Mouse (Mus musculus) midbrain, embryonic 11.5 days (tissue): ENCODE results near the gene Zfp174. TPM values are rescaled to one million over a fixed set of nuclear protein-coding genes. Genes with fewer than 3 reads are reported as not detected.

ENCODE experiments used
- ATAC-seq: fragments of 200-750 bp; cut with Nextera tagmentation; 2 replicates; pipeline ENCODE4 v1.8.0; 2017; ENCODE audit warnings: moderate TSS enrichment, moderate library complexity; ENCODE audit not compliant: low FRiP score
- DNase-seq: peaks from one replicate; pipeline ENCODE4 v3.0.0; 2015; ENCODE audit warnings: low spot score; ENCODE audit errors: missing footprints
- H3K27ac ChIP-seq: fragments of 300-500 bp; sonication (generic); 2 replicates; pipeline ENCODE4 v1.5.1; 2014; ENCODE audit warnings: low read depth, low read length
- H3K27me3 ChIP-seq: fragments of 300-500 bp; sonication (generic); 2 replicates; pipeline ENCODE4 v1.6.1; 2014; ENCODE audit warnings: mild to moderate bottlenecking, low read length, moderate library complexity, mixed read lengths; ENCODE audit not compliant: control insufficient read depth, insufficient read depth
- H3K36me3 ChIP-seq: fragments of 300-500 bp; sonication (generic); 2 replicates; pipeline ENCODE4 v1.6.1; 2014; ENCODE audit warnings: mild to moderate bottlenecking, low read length, moderate library complexity, mixed read lengths; ENCODE audit not compliant: control insufficient read depth, insufficient read depth
- H3K4me1 ChIP-seq: fragments of 300-500 bp; sonication (generic); 2 replicates; pipeline ENCODE4 v1.6.1; 2014; ENCODE audit warnings: low read length; ENCODE audit not compliant: control insufficient read depth, insufficient read depth
- H3K4me2 ChIP-seq: fragments of 300-500 bp; sonication (generic); 2 replicates; pipeline ENCODE4 v1.6.1; 2014; ENCODE audit warnings: mild to moderate bottlenecking, moderate library complexity
- H3K4me3 ChIP-seq: fragments of 300-500 bp; sonication (generic); 2 replicates; pipeline ENCODE4 v1.5.1; 2014; ENCODE audit warnings: low read depth, low read length
- H3K9ac ChIP-seq: fragments of 300-500 bp; sonication (generic); 2 replicates; pipeline ENCODE4 v1.6.1; 2014; ENCODE audit warnings: low read length
- H3K9me3 ChIP-seq: fragments of 300-500 bp; sonication (generic); 2 replicates; pipeline ENCODE4 v1.6.1; 2016; ENCODE audit warnings: low read length; ENCODE audit not compliant: control insufficient read depth
- WGBS: fragments of 180-500 bp; shearing (Covaris S2); extraction: QIAGEN DNeasy Blood & Tissue Kit; methylation state at CpG from one replicate; pipeline ENCODE4 v1.1.7; 2014; 5-methylcytosine and 5-hydroxymethylcytosine counted together
- polyA plus RNA-seq: library from polyadenylated mRNA; unstranded; fragments of >200 nt; fragmentation: Nextera tagmentation; extraction: Ambion mirVana; gene quantifications from 2 replicates; pipeline ENCODE4 v1.2.1, GENCODE M21; 2014

Zfp174 gene
- polyA plus RNA-seq, 1 experiment from 2014 or later = 1.3 TPM

DNA sequence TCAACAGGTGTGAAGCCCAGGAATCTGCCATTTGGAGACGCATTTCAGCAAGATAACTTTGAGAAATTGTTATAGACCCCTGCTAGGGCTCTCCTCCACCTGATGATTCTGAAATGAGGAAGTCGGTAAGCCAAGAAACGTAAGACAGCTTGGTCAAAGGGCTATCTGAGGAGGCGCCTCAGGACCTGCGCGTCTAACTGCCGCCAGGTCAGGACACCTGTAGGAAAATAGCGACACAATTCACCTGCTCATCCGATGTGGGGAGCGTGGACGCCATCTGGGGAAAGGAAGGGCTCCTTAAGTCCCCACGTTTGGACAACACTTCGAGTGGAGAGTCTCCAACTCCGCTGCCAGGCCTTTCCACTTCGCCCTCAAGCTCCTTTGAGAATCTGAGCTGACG lies 24.7 kb downstream of the Zfp174 start:
- H3K27me3 ChIP-seq = no peaks in the 10 kb centered on the region
- H3K36me3 ChIP-seq = no peaks in the 10 kb centered on the region; the same call in 1 of the 2 replicates
- H3K9me3 ChIP-seq = no peaks in the 10 kb centered on the region
- ATAC-seq (peak; percentile 37), DNase-seq (no peak)
- H3K4me1 ChIP-seq = peaks cover 9% of the 10 kb centered on the region
- no peak overlapping the region for H3K27ac ChIP-seq
- H3K4me3 ChIP-seq = peak overlapping the region; percentile 59
- H3K4me2 ChIP-seq = peak overlapping the region; percentile 72
- H3K9ac ChIP-seq = peak overlapping the region; percentile 69
- WGBS = 1% methylated on average over 16 of the region's 16 CpGs

DNA sequence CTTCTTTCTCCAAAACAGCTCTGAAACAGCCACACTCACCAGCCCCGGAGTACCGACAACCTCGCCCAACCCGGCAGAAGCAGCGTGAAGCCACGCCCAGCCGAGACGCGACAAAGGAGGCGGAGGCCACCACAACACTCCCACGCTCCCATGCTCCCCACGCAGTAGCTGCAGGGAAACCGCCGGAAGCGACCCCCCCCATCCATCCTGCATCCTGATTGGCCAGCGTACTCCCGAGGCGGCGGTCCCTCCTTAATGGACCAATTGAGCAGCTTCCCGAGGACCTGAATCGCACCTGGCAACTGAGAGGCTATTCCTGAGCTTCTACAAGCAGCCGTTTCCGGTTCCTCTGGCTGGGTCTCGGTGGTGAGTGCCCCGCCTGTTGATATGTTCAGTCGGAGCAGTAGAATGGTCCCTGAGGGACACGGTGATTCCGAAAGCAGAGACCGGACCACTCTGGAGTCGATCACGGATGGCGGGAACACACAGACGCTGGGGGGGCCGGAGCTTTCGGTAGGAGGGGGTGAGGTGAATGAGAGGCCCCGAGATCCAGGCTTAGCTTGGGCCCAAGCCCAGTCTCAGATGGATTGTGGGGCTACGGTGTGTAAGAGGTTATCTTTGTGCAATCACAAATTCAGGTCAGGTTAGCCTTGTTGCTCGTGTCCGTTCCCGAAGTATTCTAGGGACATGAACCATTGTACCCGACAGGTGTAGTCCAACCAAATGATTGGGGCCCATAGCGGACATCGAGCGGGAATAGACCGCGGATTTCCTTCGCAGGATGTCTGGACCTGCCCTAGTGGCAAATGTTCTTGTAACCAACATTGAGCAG lies 25.4 kb downstream of the Zfp174 start, which contains the start of gene Naa60:
Gene Naa60, plus strand, starts transcription at position 160 of the 832 bp plus-strand sequence.
- WGBS = 5% methylated on average over 47 of the region's 47 CpGs
- ATAC-seq (peak; percentile 99), DNase-seq (peak; percentile 97)
- no peaks in the 10 kb centered on the region for H3K27me3 ChIP-seq
- H3K4me2 ChIP-seq = peak within 1 kb of the TSS; percentile 72
- H3K36me3 ChIP-seq = no peaks in the 10 kb centered on the region; the same call in 1 of the 2 replicates
- peak within 1 kb of the TSS; percentile 69 for H3K9ac ChIP-seq
- H3K9me3 ChIP-seq = no peaks in the 10 kb centered on the region
- no peak within 1 kb of the TSS for H3K27ac ChIP-seq
- peak within 1 kb of the TSS; percentile 59 for H3K4me3 ChIP-seq
- H3K4me1 ChIP-seq = peaks cover 9% of the 10 kb centered on the region

DNA sequence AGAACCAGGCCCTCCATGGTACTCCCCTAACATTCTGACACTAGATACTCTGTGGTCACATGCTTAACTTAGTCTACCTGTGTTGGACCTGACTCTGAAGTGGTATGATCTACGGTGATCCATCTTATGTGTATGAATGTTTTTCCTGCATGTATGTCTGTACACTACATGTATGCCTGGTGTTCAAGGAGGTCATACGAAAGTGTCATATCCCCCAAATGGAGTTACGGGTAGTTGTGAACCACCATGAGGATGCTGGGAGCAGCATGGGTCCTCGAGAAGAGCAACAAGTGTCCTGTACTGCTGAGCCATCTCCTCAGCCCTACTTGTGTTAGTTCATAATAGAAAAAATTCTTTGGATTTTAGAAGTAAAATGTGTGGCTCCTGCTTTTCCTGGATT lies 29.3 kb downstream of the Zfp174 start:
- peak; percentile 61 for DNase-seq
- no peak for ATAC-seq
- WGBS = 93% methylated on average over 4 of the region's 4 CpGs

DNA sequence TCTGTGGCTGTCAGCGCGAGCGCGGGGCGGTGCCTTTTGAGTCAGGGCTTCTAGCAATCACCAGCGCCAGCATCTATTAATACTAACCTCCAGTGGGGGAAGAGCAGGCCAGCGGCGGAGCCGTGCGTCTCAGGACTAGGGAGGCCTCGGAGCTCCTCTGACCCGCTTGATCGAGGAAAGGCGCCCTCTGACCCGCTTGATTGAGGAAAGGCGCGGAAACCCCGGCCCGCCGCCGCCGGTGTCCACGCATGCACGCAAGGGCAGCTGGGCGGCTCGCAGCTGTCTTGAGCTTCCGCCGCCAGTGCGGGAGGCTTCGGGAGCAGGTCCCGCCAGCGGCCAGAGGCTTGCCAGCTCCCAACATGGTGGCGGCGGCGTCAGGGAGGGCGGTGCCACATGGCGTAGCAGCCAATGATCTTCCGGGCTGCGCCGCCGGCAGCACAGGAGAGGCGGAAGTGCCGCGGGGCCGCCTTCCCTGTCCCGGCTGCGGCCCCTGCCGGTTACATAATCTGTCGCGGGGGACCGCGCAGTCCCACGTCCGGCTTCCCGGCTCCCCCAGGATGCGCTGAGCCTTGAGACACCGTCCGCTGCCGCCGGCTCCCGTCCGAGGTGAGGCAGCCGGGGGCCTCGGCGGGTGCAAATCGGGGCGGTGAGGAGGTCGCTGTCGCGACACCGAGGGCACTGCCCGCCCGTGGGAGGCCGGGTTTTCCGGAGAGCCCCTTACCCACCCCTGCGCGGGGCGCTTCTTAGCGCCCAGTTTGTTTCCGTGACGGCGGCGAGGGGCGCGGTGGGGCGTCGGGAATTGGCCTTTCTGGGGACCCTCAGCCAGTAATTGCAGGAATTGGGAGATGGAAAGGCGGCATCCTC lies 37.4 kb downstream of the Zfp174 start, which contains the start of the genes Zfp597 and Gm20695:
Gene Zfp597, minus strand, starts transcription at position 361 of the 864 bp plus-strand sequence.
Gene Gm20695, plus strand, starts transcription at position 448 of the 864 bp plus-strand sequence.
- DNase-seq (peak; percentile 99), ATAC-seq (peak; percentile 99)
- H3K4me1 ChIP-seq = peaks cover 9% of the 10 kb centered on the region
- H3K27ac ChIP-seq = peak within 1 kb of the TSS; percentile 89
- no peaks in the 10 kb centered on the region for H3K9me3 ChIP-seq
- H3K36me3 ChIP-seq = no peaks in the 10 kb centered on the region
- H3K27me3 ChIP-seq = no peaks in the 10 kb centered on the region
- H3K9ac ChIP-seq = peak within 1 kb of the TSS; percentile 94
- under 1% methylated on average over 85 of the region's 88 CpGs for WGBS
- peak within 1 kb of the TSS; percentile 82 for H3K4me3 ChIP-seq
- H3K4me2 ChIP-seq = peak within 1 kb of the TSS; percentile 72

More for the DNA sequence above, 29.3 kb downstream of the Zfp174 start:
- Histone ChIP-seq H3K27me3 (no peaks in the 10 kb centered on the region), H3K4me2 (no peak overlapping the region), H3K4me1 (peaks cover 9% of the 10 kb centered on the region), H3K27ac (no peak overlapping the region), H3K4me3 (no peak overlapping the region), H3K36me3 (no peaks in the 10 kb centered on the region), H3K9me3 (no peaks in the 10 kb centered on the region), H3K9ac (no peak overlapping the region)

DNA sequence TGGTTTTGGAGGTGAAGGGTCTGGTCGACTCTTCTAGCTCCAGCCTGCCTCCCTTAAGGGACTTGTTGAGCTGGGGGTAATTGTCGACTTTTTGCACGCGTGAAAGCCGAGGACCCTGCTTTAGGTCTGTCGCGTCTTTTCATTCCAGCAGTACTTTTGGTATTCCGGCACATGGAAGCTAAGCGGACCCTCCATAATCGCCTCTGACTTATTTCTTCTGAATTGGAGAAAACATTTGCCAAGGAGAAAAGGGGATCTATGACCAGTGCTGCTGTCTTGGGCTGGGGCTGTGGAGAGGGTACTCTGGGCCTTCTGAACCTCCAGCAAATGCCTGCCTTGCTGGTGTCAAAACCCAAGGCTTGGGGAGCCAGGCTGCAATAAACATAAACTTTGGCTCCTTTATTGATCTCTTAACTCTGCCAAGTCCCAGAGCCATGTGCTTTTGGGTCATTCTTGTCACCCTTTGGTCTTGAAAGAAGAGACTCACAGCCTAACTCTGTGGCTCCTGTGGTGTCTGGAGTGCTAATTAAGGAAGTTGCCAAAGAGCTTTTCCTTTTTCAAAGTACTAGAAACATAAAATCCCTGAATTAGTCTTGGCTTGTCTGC lies 38.1 kb downstream of the Zfp174 start:
- ATAC-seq = peak; percentile 8
- Histone ChIP-seq H3K27ac (peak overlapping the region; percentile 73; the same call in 1 of the 2 replicates), H3K9me3 (no peaks in the 10 kb centered on the region), H3K4me1 (peaks cover 9% of the 10 kb centered on the region), H3K9ac (peak overlapping the region; percentile 94), H3K36me3 (no peaks in the 10 kb centered on the region), H3K4me2 (peak overlapping the region; percentile 72), H3K27me3 (no peaks in the 10 kb centered on the region), H3K4me3 (peak overlapping the region; percentile 82)
- DNase-seq = no peak
- 3% methylated on average over 10 of the region's 10 CpGs for WGBS

DNA sequence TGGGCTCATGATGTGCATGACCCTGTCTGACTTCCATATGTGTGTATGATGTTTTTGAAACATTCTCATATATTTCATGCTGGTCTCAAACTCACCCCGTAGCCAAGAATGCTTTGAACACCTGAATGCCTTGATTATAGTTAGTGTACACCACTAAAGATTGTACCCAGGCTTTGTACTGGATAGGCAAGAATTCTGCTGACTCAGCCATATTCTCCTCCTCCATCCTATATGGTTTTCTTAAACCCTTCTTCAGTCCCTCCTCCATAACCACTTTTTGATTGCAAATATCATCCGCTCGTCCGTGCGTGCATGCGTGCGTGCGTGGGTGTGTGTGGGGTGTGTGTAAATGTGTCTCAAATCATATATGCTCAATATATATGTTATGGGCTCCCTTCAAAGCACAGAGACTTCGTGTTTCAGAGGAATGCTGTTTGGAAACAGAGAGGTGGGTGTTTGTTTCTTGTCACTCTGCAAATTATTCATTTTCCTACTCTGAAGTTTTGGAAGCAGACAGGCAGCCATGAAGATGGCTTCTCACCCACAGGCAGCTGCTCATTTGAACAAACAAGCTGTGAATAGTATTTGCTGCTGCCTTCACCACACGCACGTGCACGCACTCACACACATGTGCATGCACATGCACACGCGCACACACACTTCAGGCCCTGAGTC lies 44.7 kb downstream of the Zfp174 start:
- Histone ChIP-seq H3K27me3 (no peaks in the 10 kb centered on the region), H3K9ac (no peak overlapping the region), H3K36me3 (no peaks in the 10 kb centered on the region; the same call in 1 of the 2 replicates), H3K9me3 (no peaks in the 10 kb centered on the region), H3K4me3 (no peak overlapping the region), H3K27ac (no peak overlapping the region), H3K4me2 (no peak overlapping the region), H3K4me1 (no peaks in the 10 kb centered on the region)
- ATAC-seq (no peak), DNase-seq (peak; percentile 37)
- 95% methylated on average over 14 of the region's 14 CpGs for WGBS

DNA sequence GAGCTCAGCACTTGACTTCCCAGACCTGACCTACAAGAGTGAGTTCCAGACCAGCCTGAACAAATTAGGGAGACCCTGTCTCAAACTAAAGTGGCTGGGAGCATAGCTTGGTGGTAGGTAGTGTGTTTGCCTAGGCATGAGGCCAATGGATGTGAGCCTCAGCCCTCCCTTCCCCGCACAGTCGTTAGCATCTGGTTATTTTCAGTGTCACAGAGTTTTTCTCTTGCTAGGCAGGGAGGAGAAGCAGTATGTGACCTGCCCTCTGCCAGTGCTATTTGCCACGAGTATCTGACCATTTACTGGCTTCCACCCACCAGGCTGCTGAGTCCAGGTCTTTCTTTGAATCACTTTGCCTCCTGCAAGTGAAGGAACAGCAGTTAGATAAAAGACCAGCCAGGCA lies 46.7 kb downstream of the Zfp174 start:
- Histone ChIP-seq H3K4me3 (no peak overlapping the region), H3K27me3 (no peaks in the 10 kb centered on the region), H3K27ac (no peak overlapping the region), H3K4me2 (no peak overlapping the region), H3K9me3 (no peaks in the 10 kb centered on the region), H3K9ac (no peak overlapping the region), H3K36me3 (no peaks in the 10 kb centered on the region; the same call in 1 of the 2 replicates), H3K4me1 (no peaks in the 10 kb centered on the region)
- ATAC-seq (no peak), DNase-seq (no peak)
- 78% methylated on average over 3 of the region's 3 CpGs for WGBS

DNA sequence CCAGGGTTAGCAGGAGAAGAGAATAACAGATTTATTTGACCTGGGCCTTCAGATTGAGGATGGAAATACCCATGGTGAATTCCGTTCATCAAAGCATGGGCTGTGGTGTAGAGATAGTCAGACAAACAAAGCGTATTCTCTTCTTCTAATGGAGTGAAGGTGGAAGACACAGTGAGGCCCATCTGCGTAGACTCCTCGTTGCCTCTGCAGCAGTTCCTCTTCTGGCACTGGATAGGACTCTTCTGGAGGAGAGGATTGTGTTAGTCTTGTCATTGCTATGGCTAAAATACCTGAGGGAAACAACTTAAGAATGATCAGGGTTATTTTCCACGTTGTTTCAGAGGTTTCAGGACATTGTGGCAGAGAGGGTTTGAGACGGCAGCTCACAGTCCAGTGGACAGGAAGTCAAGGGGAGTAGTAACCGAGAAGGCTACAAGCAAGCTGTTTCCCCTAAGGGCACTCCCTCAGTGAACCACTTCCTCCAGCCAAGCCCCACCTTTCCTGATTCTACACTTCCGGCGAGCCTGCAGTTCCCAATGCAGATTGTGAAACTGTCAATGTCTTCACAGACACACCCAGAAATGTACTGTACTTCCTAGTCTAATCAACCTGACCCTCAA lies 48.2 kb downstream of the Zfp174 start:
- ATAC-seq = no peak
- WGBS = 83% methylated on average over 9 of the region's 9 CpGs
- H3K4me3 ChIP-seq = no peak overlapping the region
- no peak for DNase-seq
- no peaks in the 10 kb centered on the region for H3K4me1 ChIP-seq
- H3K36me3 ChIP-seq = peaks cover 4% of the 10 kb centered on the region; the same call in 1 of the 2 replicates
- no peaks in the 10 kb centered on the region for H3K9me3 ChIP-seq
- no peak overlapping the region for H3K9ac ChIP-seq
- no peaks in the 10 kb centered on the region for H3K27me3 ChIP-seq
- H3K27ac ChIP-seq = no peak overlapping the region
- H3K4me2 ChIP-seq = no peak overlapping the region
